In genomic region chr7:63468258-63468657, GRCm38 (mm10) we compare ENCODE assay signal across 30 mouse cellular contexts. TPM values are rescaled to one million over a fixed set of nuclear protein-coding genes. Genes with fewer than 3 reads are reported as not detected.
A peak's percentile ranks its signal among the peaks of the same experiment; 100 is the strongest.
DNase-seq lines count a peak whose midpoint lies in the region; ATAC-seq and TF ChIP-seq lines count a peak whose summit lies in the region.
"Had no signal": no experiment of that assay in that cellular context is flagged by ENCODE, and none has a peak within 500 bp of the region (broad histone marks: within the 10 kb centered on the region; RNA-seq: fewer than 3 reads in every experiment).

No protein-coding gene starts in this region.

- H3K9me3 ChIP-seq in intestine, postnatal 0 days (ENCODE audit: control insufficient read depth) = no peaks in the 10 kb centered on the region
- H3K9me3 ChIP-seq: embryonic facial prominence, embryonic 13.5 days; forebrain, embryonic 12.5 days; hindbrain, embryonic 13.5 days; intestine, embryonic 15.5 days; limb, embryonic 13.5 days; liver, embryonic 12.5 days; megakaryocyte, embryonic 14.5 days; midbrain, embryonic 13.5 days had no signal

- H3K9ac ChIP-seq in intestine, postnatal 0 days (ENCODE audit: low read depth, low read length) = no peak overlapping the region
- H3K9ac ChIP-seq: embryonic facial prominence, embryonic 13.5 days; forebrain, embryonic 12.5 days; hindbrain, embryonic 13.5 days; intestine, embryonic 15.5 days; limb, embryonic 13.5 days; liver, embryonic 12.5 days; midbrain, embryonic 13.5 days had no signal

- no peak overlapping the region for H3K4me2 ChIP-seq in intestine, postnatal 0 days (replicated peaks; ENCODE audit: low read depth)
- H3K4me2 ChIP-seq: embryonic facial prominence, embryonic 13.5 days; forebrain, embryonic 12.5 days; heart, embryonic 11.5 days; hindbrain, embryonic 13.5 days; intestine, embryonic 15.5 days; limb, embryonic 13.5 days; liver, embryonic 12.5 days; midbrain, embryonic 13.5 days had no signal

- TF ChIP-seq CTCF in intestine, postnatal 0 days (IDR thresholded peaks at IDR 0.05; ENCODE audit: low read depth) = no peak

- no peak overlapping the region for H3K27ac ChIP-seq in intestine, postnatal 0 days (ENCODE audit: low read depth, low read length)
- H3K27ac ChIP-seq: embryonic facial prominence, embryonic 13.5 days; forebrain, embryonic 12.5 days; hindbrain, embryonic 13.5 days; intestine, embryonic 15.5 days; limb, embryonic 13.5 days; liver, embryonic 12.5 days; midbrain, embryonic 13.5 days had no signal

- no peaks in the 10 kb centered on the region for H3K4me1 ChIP-seq in intestine, postnatal 0 days (replicated peaks; ENCODE audit: control insufficient read depth, insufficient read depth, low read length)
- H3K4me1 ChIP-seq: embryonic facial prominence, embryonic 13.5 days; forebrain, embryonic 12.5 days; intestine, embryonic 15.5 days; limb, embryonic 13.5 days; liver, embryonic 12.5 days; megakaryocyte, embryonic 14.5 days; midbrain, embryonic 13.5 days had no signal

- no peaks in the 10 kb centered on the region for H3K27me3 ChIP-seq in intestine, postnatal 0 days (replicated peaks; ENCODE audit: control insufficient read depth, insufficient read depth, low read length)
- H3K27me3 ChIP-seq: embryonic facial prominence, embryonic 13.5 days; forebrain, embryonic 12.5 days; hindbrain, embryonic 13.5 days; intestine, embryonic 15.5 days; limb, embryonic 13.5 days; liver, embryonic 12.5 days; megakaryocyte, embryonic 14.5 days; midbrain, embryonic 13.5 days had no signal

- no peak for DNase-seq in cerebellum, postnatal 4 days (ENCODE audit: low spot score in 2 of 2)
- DNase-seq in layer of hippocampus, adult 18-20 months (ENCODE audit: low spot score in 2 of 2) = peak; percentile 22 to 45
- no peak for DNase-seq in layer of hippocampus, postnatal 14 days (ENCODE audit: low spot score in 2 of 2)
- DNase-seq in cerebellum, adult 11-12 months = peak; percentile 88
- peak; percentile 56 to 62 for DNase-seq in cerebellum, postnatal 10 days
- DNase-seq in spleen, postnatal 4 days (ENCODE audit: low spot score in 2 of 2) = no peak
- DNase-seq: adrenal gland, adult 8-10 months; embryo, embryonic 11 days; gastrocnemius, postnatal 10 days; kidney, adult 9 months; kidney, postnatal 14 days; lung, adult 2 months; lung, postnatal 36 days; right cerebral cortex, postnatal 25 days; spleen, adult 18-20 months had no signal

- WGBS in intestine, postnatal 0 days = 77% methylated on average over 3 of the region's 3 CpGs

- H3K36me3 ChIP-seq in intestine, postnatal 0 days (ENCODE audit: control insufficient read depth, insufficient read depth) = no peaks in the 10 kb centered on the region
- H3K36me3 ChIP-seq: embryonic facial prominence, embryonic 13.5 days; forebrain, embryonic 12.5 days; hindbrain, embryonic 13.5 days; intestine, embryonic 15.5 days; limb, embryonic 13.5 days; liver, embryonic 12.5 days; midbrain, embryonic 13.5 days had no signal

- H3K4me3 ChIP-seq in intestine, postnatal 0 days (ENCODE audit: low read depth, low read length) = no peak overlapping the region
- H3K4me3 ChIP-seq: embryonic facial prominence, embryonic 13.5 days; erythroblast, embryonic 14.5 days; forebrain, embryonic 12.5 days; hindbrain, embryonic 13.5 days; intestine, embryonic 15.5 days; limb, embryonic 13.5 days; liver, embryonic 12.5 days; megakaryocyte, embryonic 14.5 days; midbrain, embryonic 13.5 days had no signal

- ATAC-seq in cerebellum, adult (ENCODE audit: insufficient number of reproducible peaks, low FRiP score, low TSS enrichment) = peak; percentile 87
- no peak for ATAC-seq in intestine, postnatal 0 days
- ATAC-seq: activated CD4-positive, CD25-positive, alpha-beta regulatory T cell, adult 4 months; intestine, embryonic 15.5 days; liver, embryonic 12.5 days; midbrain, embryonic 13.5 days had no signal

RNA-seq across cellular contexts. Expression of gene Otud7a, which starts 23.7 kb away (rescaled TPM):
- 10 to 100 TPM; 71.5 to 71.8 TPM for total RNA-seq in layer of hippocampus, adult 18-20 months (2021)
- 10 to 100 TPM; 61.8 to 65.4 TPM for total RNA-seq in layer of hippocampus, postnatal 14 days (2021)
- 0.13 and 0.21 TPM in 2 replicates for polyA plus RNA-seq in intestine, postnatal 0 days (2015; fragmentation: Nextera tagmentation; extraction: Ambion mirVana)
- total RNA-seq: granulocyte monocyte progenitor cell, adult 5-6 weeks; monocyte, adult 5-6 weeks had no signal
- polyA plus RNA-seq: activated CD4-positive, CD25-positive, alpha-beta regulatory T cell, adult 4 months; liver, embryonic 12.5 days had no signal

Comparison
In these comparisons a context has a peak if more than half of its experiments do, and no peak if none do; other contexts are left out.
1. DNase-seq: peak in layer of hippocampus, adult 18-20 months (2 of 2), cerebellum, adult 11-12 months (single experiment) and cerebellum, postnatal 10 days (2 of 2); none in cerebellum, postnatal 4 days (0 of 2), layer of hippocampus, postnatal 14 days (0 of 2) and spleen, postnatal 4 days (0 of 2).